Mouse (Mus musculus) layer of hippocampus, postnatal 14 days (tissue): ENCODE data around the gene Mtmr12. TPM values are rescaled to one million over a fixed set of nuclear protein-coding genes. Genes with fewer than 3 reads are reported as not detected.
A peak's percentile ranks its signal among the peaks of the same experiment; 100 is the strongest.

Experiments
- DNase-seq, 2 experiments: peaks; one replicate each; pipeline ENCODE4 v3.0.0; 2021 to 2022; ENCODE audit warnings: low spot score in 2 of 2, mixed read lengths in 1 of 2
- microRNA-seq, 2 experiments: library from miRNA; unstranded; fragments of <30 nt; microRNA quantifications; one replicate each; pipeline ENCODE4 v1.2.0; 2021
- total RNA-seq, 2 experiments: library from RNA; stranded (reverse); gene quantifications; 2 replicates each; pipeline ENCODE4 v1.2.3; 2021

Mtmr12 gene
- total RNA-seq, 2 experiments from 2014 or later, result 26.9 to 27.7 TPM

- no peak for DNase-seq
Observed at GRCm38 (mm10) chr15:12319889-12320288, 115.1 kb downstream of the Mtmr12 start.

DNA sequence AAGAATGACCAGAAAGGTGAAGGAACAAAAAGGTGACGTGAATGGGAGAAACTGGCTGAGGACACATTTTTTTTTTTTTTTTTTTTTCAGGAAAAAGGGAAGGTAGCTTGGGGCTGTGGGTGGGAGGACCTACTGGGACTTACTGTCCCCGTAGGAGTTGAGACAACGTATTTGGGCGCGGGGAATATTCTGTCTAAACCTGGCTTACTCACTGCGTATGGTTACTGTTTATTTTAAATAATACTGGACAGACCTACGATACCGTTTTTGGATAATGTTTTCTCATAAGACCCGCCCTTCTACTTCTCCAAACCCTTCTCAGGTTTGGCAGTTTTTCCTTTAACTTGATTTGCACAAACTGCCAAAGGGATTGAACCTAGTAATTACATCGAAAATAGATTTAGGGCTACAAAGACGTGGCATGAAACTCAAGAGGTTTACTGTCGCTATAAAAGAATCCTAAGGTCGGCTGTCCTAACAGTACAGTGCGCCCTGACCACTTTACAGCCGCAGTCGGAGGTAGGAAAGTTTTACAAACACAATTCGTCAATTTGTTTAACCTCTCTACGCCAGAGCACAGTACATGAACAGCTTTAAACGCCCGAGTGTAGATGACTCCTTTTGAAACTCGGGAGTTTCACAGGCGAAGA is 115.7 kb downstream of the Mtmr12 start:
- DNase-seq, result no peak

GRCm38 (mm10) chr15:12321091-12321787 is 116.4 kb downstream of the Mtmr12 start, which contains the start of gene Golph3:
Gene Golph3 (plus strand): TSS chr15:12321450.
- DNase-seq, result peak; percentile 92 to 94

DNA sequence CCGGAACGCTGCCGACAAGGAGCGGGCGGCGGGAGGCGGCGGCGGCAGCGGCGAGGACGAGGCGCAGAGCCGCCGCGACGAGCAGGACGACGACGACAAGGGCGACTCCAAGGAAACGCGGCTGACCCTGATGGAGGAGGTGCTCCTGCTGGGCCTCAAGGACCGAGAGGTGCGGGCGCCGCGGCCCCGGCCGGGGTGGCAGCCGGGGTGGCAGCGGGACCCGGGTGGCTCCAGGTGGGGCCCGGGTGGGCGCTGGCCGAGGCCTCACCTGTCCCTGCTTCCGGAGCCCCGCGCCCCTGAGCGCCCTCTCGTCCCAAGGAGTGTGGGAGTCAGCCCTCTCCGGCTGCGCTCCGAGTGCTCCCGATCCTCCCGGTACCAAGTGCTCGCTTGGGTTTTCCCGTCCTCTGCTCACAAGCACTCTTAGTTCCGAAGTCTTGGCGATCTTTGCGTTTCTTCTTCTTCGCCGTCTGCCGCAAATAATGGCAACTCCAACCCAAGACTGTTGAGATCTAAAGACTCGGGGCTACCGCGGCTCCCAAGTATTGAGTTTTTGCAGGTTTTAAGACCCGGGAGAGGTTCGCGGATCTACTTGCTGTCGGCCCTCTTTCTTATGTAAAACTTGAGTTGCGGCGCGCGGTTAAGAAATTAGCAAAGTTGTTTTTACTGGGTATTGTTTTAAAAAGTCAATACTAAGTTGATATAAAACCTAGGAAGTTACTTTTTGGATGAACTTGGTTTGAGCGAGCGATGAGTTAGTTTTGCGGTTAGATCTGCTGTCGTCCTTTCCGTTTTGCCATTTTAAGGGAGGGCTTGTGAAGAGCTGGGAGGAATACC is 117.2 kb downstream of the Mtmr12 start, which contains the start of gene 1810049J17Rik:
TSS of gene 1810049J17Rik (minus strand) at position 112 of the 834 bp plus-strand sequence.
- DNase-seq, result peak in 1 of 2 experiments; percentile 41

- no peak for DNase-seq
Observed at GRCm38 (mm10) chr15:12322676-12323402, 118.0 kb downstream of the Mtmr12 start.

Small RNA genes within 50 kb of the gene (microRNA-seq; reads per million reads assigned to microRNA genes)
- 0 reads per million in 2 experiments for gene Mir1898

Other genes starting within 250 kb of the Mtmr12 start
- gene Sub1, start 208.0 kb upstream of the Mtmr12 start, total RNA-seq, result 100 to 1,000 TPM; 295 to 298 TPM
- gene Zfr, start 87.2 kb upstream of the Mtmr12 start, total RNA-seq, result 100 to 1,000 TPM; 332 to 347 TPM
- 10 to 100 TPM; 95.2 to 96.1 TPM for gene Golph3, start 116.4 kb downstream of the Mtmr12 start, total RNA-seq
- gene 1810049J17Rik, start 116.9 kb downstream of the Mtmr12 start, total RNA-seq, result 1 to 10 TPM in 1 of 2 experiments, not detected in 1; 1.6 TPM